Mouse (Mus musculus) gastrocnemius, adult 2 months (tissue): ENCODE results near the gene Fbxw4. TPM values are rescaled to one million over a fixed set of nuclear protein-coding genes. Genes with fewer than 3 reads are reported as not detected.
A peak's percentile ranks its signal among the peaks of the same experiment; 100 is the strongest.

Experiments used
- DNase-seq: peaks from one replicate; pipeline ENCODE4 v3.0.0; 2022
- H3K27ac ChIP-seq: fragments of 200-600 bp; 2 replicates; pipeline ENCODE4 v1.8.1; 2022; ENCODE audit warnings: mild to moderate bottlenecking
- H3K4me3 ChIP-seq: fragments of 200-600 bp; 2 replicates; pipeline ENCODE4 v1.8.1; 2022; ENCODE audit warnings: mild to moderate bottlenecking, moderate library complexity
- CTCF ChIP-seq: fragments of 200-600 bp; IDR thresholded peaks from 2 replicates; pipeline ENCODE4 v1.8.1; 2022; ENCODE audit warnings: antibody characterized with exemption, mild to moderate bottlenecking, moderate library complexity
- intact Hi-C: fragments of 180-260 bp; cut with DNase I; formaldehyde crosslinking; loops from one replicate; pipeline ENCODE4 v1.15.1; 2025
- total RNA-seq, 2 experiments: library from RNA; stranded (reverse); gene quantifications; 2 replicates each; pipeline ENCODE4 v1.2.3; 2021

Gene Fbxw4
- total RNA-seq, 2 experiments from 2014 or later: 29.0 to 30.8 TPM

- Histone ChIP-seq H3K4me3 (no peak overlapping the region), H3K27ac (no peak overlapping the region)
- intact Hi-C loops: no loop called here
- DNase-seq: peak; percentile 43
- peak; percentile 65 for TF ChIP-seq CTCF
Observed at GRCm38 (mm10) chr19:45581257-45581656, 78.9 kb downstream of the Fbxw4 start.

- intact Hi-C loops: no loop called here
- TF ChIP-seq CTCF: no peak
- no peak overlapping the region for H3K27ac ChIP-seq
Observed at GRCm38 (mm10) chr19:45580235-45580634, 79.9 kb downstream of the Fbxw4 start.

DNA sequence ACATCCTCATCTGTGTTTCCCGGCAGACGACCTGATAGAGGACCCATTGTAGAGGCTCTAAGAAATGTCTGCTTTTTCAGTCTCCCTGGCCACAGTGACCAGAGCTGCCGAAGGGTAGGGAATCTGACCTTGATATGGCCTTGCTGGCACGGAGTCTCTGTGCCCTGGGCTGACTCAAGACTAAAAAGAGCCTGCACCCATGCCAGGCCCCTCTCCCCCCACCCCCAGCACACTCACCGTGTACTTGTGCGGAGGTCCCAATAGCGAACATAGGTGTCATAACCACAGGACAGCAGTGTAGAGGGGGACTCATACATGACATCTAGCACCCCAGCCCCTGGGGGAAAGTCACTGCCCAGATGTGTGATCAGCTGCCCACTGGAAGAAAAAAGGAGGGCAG lies 80.7 kb downstream of the Fbxw4 start:
- Histone ChIP-seq H3K27ac (no peak overlapping the region), H3K4me3 (no peak overlapping the region)
- no peak for TF ChIP-seq CTCF
- intact Hi-C loops: no loop called here
- DNase-seq: no peak

More at GRCm38 (mm10) chr19:45580235-45580634, 79.9 kb downstream of the Fbxw4 start:
- H3K4me3 ChIP-seq: no peak overlapping the region
- no peak for DNase-seq

- intact Hi-C loops: no loop called here
- H3K4me3 ChIP-seq: no peak overlapping the region
- DNase-seq: no peak
- no peak for TF ChIP-seq CTCF
- no peak overlapping the region for H3K27ac ChIP-seq
Observed at GRCm38 (mm10) chr19:45578976-45579375, 81.1 kb downstream of the Fbxw4 start.

GRCm38 (mm10) chr19:45577141-45577750 lies 82.9 kb downstream of the Fbxw4 start:
- Histone ChIP-seq H3K27ac (no peak overlapping the region), H3K4me3 (no peak overlapping the region)
- no peak for DNase-seq
- no peak for TF ChIP-seq CTCF
- intact Hi-C loops: no loop called here

DNA sequence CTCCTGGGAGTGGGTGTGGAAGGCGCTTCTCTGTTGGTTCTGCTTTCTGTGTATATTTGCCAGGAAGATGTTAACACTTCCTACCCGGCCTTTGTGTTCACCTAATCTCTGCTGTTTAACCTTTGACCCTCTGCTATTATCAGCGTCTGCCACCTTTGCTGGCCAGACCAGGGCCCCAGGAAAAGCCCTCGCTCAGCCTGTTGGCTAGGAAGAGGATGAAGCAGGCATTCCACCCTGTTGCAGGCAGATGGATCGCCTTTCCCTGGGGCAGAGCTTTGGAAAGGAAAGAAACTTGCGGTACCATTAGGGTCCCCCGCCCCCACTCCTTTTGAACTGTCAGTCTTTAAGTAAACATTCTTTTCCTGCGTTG lies 84.5 kb downstream of the Fbxw4 start:
- intact Hi-C loops: no loop called here
- Histone ChIP-seq H3K27ac (no peak overlapping the region), H3K4me3 (peak overlapping the region; percentile 9; the same call in 1 of the 2 replicates)
- DNase-seq: no peak
- TF ChIP-seq CTCF: no peak

GRCm38 (mm10) chr19:45574941-45575631 lies 85.0 kb downstream of the Fbxw4 start:
- TF ChIP-seq CTCF: no peak
- intact Hi-C loops: no loop called here
- H3K4me3 ChIP-seq: peak overlapping the region; percentile 9; the same call in 1 of the 2 replicates
- H3K27ac ChIP-seq: peak overlapping the region; percentile 48; the same call in 1 of the 2 replicates
- no peak for DNase-seq

DNA sequence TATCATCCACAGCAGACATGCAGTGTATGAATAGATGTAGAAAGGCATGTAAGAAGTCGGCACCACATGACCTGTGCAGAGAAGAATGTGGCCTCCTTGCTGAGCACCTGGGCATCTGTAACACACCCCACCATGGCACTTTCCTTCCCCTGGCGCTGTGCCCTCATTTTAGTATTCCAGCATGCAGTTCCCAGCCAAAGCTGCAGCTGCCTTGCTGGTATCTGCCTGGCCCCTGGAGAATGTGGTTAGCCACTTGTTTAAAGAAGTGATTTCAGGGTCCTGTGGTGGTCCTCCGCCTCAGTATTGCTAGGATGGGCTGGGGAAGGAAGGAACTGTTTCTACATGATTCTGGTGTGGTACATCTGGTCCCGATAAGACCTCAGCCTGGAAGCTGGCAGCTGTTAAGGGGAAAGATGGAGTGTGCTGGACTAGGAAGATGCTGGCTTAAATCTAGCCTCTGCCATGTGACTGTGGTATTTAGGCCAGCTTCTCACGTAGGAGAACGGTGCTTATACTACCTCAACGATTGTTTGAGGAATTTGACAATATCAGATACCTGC lies 85.7 kb downstream of the Fbxw4 start:
- intact Hi-C loops: no loop called here
- Histone ChIP-seq H3K4me3 (no peak overlapping the region), H3K27ac (no peak overlapping the region; the same call in 1 of the 2 replicates)
- no peak for DNase-seq
- TF ChIP-seq CTCF: no peak

- peak; percentile 91 for TF ChIP-seq CTCF
- intact Hi-C loops: loop anchor here (1.0 kb wide), 1 partner anchor 172 kb away; no protein-coding TSS in a partner anchor
- peak; percentile 83 for DNase-seq
- Histone ChIP-seq H3K4me3 (no peak overlapping the region), H3K27ac (no peak overlapping the region; the same call in 1 of the 2 replicates)
Observed at GRCm38 (mm10) chr19:45573861-45574267, 86.2 kb downstream of the Fbxw4 start.

GRCm38 (mm10) chr19:45573033-45573432 lies 87.1 kb downstream of the Fbxw4 start:
- no peak for TF ChIP-seq CTCF
- no peak for DNase-seq
- Histone ChIP-seq H3K27ac (no peak overlapping the region), H3K4me3 (no peak overlapping the region)
- intact Hi-C loops: loop anchor here (1.0 kb wide), 1 partner anchor 173 kb away; no protein-coding TSS in a partner anchor

DNA sequence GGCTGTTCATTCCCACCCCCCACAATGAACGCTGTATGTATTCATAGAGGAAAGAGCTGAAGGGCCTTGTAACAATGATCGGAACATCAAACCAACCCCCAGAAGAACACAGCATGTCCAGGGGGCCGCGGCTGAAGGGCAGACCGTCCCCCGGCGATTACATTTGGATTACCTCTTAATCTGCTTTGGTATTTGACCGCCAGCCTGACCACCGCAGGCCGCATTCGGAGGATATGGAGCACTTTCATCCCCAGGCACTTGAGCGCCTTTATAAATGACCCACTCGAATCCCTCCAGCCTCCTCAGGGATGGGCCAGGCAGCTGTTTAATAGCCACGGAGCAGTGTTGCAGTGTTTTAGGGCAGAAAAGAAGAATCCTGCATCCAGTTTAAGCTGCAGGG lies 92.7 kb downstream of the Fbxw4 start:
- H3K4me3 ChIP-seq: no peak overlapping the region
- DNase-seq: no peak
- no peak for TF ChIP-seq CTCF
- intact Hi-C loops: no loop called here
- no peak overlapping the region for H3K27ac ChIP-seq

GRCm38 (mm10) chr19:45565925-45566715 lies 94.0 kb downstream of the Fbxw4 start:
- intact Hi-C loops: no loop called here
- no peak overlapping the region for H3K4me3 ChIP-seq
- DNase-seq: no peak
- no peak overlapping the region for H3K27ac ChIP-seq
- no peak for TF ChIP-seq CTCF
